Mouse (Mus musculus) thymus, adult 2 months (tissue): ENCODE results near the gene Miip. TPM values are rescaled to one million over a fixed set of nuclear protein-coding genes. Genes with fewer than 3 reads are reported as not detected.

Experiments
- DNase-seq: peaks from one replicate; pipeline ENCODE4 v3.0.0; 2021
- H3K27ac ChIP-seq: fragments of 200-500 bp; 2 replicates; pipeline ENCODE4 v1.5.1; 2012; ENCODE audit warnings: low read length, control low read depth; ENCODE audit not compliant: control insufficient read depth, insufficient read depth
- H3K27me3 ChIP-seq: fragments of 200-500 bp; 2 replicates; pipeline ENCODE4 v1.6.1; 2012; ENCODE audit warnings: mild to moderate bottlenecking, low read length, moderate library complexity, mixed read lengths; ENCODE audit not compliant: control insufficient read depth, insufficient read depth
- H3K36me3 ChIP-seq: fragments of 200-500 bp; 2 replicates; pipeline ENCODE4 v1.6.1; 2012; ENCODE audit warnings: mild to moderate bottlenecking, low read length, moderate library complexity; ENCODE audit not compliant: control insufficient read depth, insufficient read depth
- H3K4me1 ChIP-seq: fragments of 200-500 bp; replicated peaks from 2 replicates; pipeline ENCODE4 v1.6.1; 2012; ENCODE audit warnings: low read length; ENCODE audit not compliant: control insufficient read depth, insufficient read depth
- H3K4me3 ChIP-seq: fragments of 200-500 bp; 2 replicates; pipeline ENCODE4 v1.5.1; 2012; ENCODE audit warnings: mild to moderate bottlenecking, low read length, control low read depth, moderate library complexity; ENCODE audit not compliant: control insufficient read depth, insufficient read depth
- CTCF ChIP-seq: fragments of 200-500 bp; IDR thresholded peaks from 2 replicates; pipeline ENCODE4 v1.5.1; 2012; ENCODE audit warnings: mild to moderate bottlenecking, control low read depth, low read length, moderate library complexity, borderline replicate concordance; ENCODE audit not compliant: control insufficient read depth, poor library complexity, insufficient read depth; ENCODE audit errors: extremely low read depth
- POLR2A ChIP-seq: fragments of 200-500 bp; IDR thresholded peaks from 2 replicates; pipeline ENCODE4 v1.6.1; 2012; ENCODE audit warnings: mild to moderate bottlenecking, low read length, control low read depth, moderate library complexity; ENCODE audit not compliant: control insufficient read depth, poor library complexity, insufficient read depth; ENCODE audit errors: extremely low read depth
- WGBS: fragments of 180-500 bp; shearing (Covaris S2); methylation state at CpG from one replicate; pipeline ENCODE4 v1.1.7; 2018; 5-methylcytosine and 5-hydroxymethylcytosine counted together
- polyA plus RNA-seq: library from polyadenylated mRNA; depleted of rRNA; stranded (reverse); fragments of >200 nt; gene quantifications from 2 replicates; pipeline ENCODE4 v1.2.3, GENCODE M21; 2012

Gene Miip
- polyA plus RNA-seq, 1 experiment = 170 TPM

GRCm38 (mm10) chr4:147887277-147887676 is 18.7 kb upstream of the Miip start:
- WGBS = 95% methylated on average over 7 of the region's 7 CpGs
- Histone ChIP-seq H3K4me3 (no peak overlapping the region), H3K27ac (no peak overlapping the region), H3K27me3 (no peaks in the 10 kb centered on the region), H3K36me3 (peaks cover 41% of the 10 kb centered on the region), H3K4me1 (no peaks in the 10 kb centered on the region)
- no peak for DNase-seq
- TF ChIP-seq CTCF (no peak), POLR2A (no peak)

- peaks cover 46% of the 10 kb centered on the region for H3K36me3 ChIP-seq
These were observed 17.5 kb upstream of the Miip start for GRCm38 (mm10) chr4:147886158-147886557.

GRCm38 (mm10) chr4:147884138-147884537 is 15.5 kb upstream of the Miip start:
- no peak for TF ChIP-seq CTCF
- no peak for TF ChIP-seq POLR2A
- peaks cover 47% of the 10 kb centered on the region for H3K36me3 ChIP-seq
- H3K4me1 ChIP-seq = no peaks in the 10 kb centered on the region
- DNase-seq = no peak
- H3K27me3 ChIP-seq = no peaks in the 10 kb centered on the region
- no peak overlapping the region for H3K27ac ChIP-seq
- H3K4me3 ChIP-seq = no peak overlapping the region
- WGBS = 95% methylated on average over 3 of the region's 3 CpGs

More at GRCm38 (mm10) chr4:147886158-147886557, 17.5 kb upstream of the Miip start:
- TF ChIP-seq CTCF (no peak), POLR2A (no peak)
- Histone ChIP-seq H3K27ac (no peak overlapping the region), H3K27me3 (no peaks in the 10 kb centered on the region), H3K4me3 (no peak overlapping the region), H3K4me1 (no peaks in the 10 kb centered on the region)
- WGBS = 96% methylated on average over 12 of the region's 12 CpGs
- DNase-seq = no peak

GRCm38 (mm10) chr4:147883041-147883440 is 14.4 kb upstream of the Miip start:
- Histone ChIP-seq H3K4me1 (no peaks in the 10 kb centered on the region), H3K4me3 (no peak overlapping the region), H3K27ac (no peak overlapping the region), H3K36me3 (peaks cover 45% of the 10 kb centered on the region), H3K27me3 (no peaks in the 10 kb centered on the region)
- 97% methylated on average over 6 of the region's 6 CpGs for WGBS
- DNase-seq = no peak
- TF ChIP-seq POLR2A (no peak), CTCF (no peak)

- Histone ChIP-seq H3K27me3 (no peaks in the 10 kb centered on the region), H3K4me3 (no peak overlapping the region), H3K4me1 (no peaks in the 10 kb centered on the region), H3K27ac (no peak overlapping the region), H3K36me3 (peaks cover 46% of the 10 kb centered on the region)
- no peak for DNase-seq
- no peak for TF ChIP-seq CTCF
- TF ChIP-seq POLR2A = no peak
- WGBS = 94% methylated on average over 7 of the region's 7 CpGs
These were observed 13.2 kb upstream of the Miip start for GRCm38 (mm10) chr4:147881792-147882191.

- no peaks in the 10 kb centered on the region; the same call in 1 of the 2 replicates for H3K4me1 ChIP-seq
- DNase-seq = no peak
- no peaks in the 10 kb centered on the region for H3K27me3 ChIP-seq
- H3K36me3 ChIP-seq = peaks cover 48% of the 10 kb centered on the region
- 83% methylated on average over 5 of the region's 5 CpGs for WGBS
- H3K27ac ChIP-seq = no peak overlapping the region
- TF ChIP-seq CTCF (no peak), POLR2A (no peak)
- H3K4me3 ChIP-seq = no peak overlapping the region
These were observed 11.2 kb upstream of the Miip start for GRCm38 (mm10) chr4:147879865-147880264.

- H3K4me1 ChIP-seq = no peaks in the 10 kb centered on the region; the same call in 1 of the 2 replicates
- 63% methylated on average over 2 of the region's 2 CpGs for WGBS
- TF ChIP-seq POLR2A = no peak
- no peak for TF ChIP-seq CTCF
- no peak overlapping the region for H3K27ac ChIP-seq
- H3K27me3 ChIP-seq = no peaks in the 10 kb centered on the region
- no peak for DNase-seq
- no peak overlapping the region for H3K4me3 ChIP-seq
- H3K36me3 ChIP-seq = peaks cover 52% of the 10 kb centered on the region
These were observed 10.8 kb upstream of the Miip start for GRCm38 (mm10) chr4:147879456-147879855.
